Mouse (Mus musculus) ES-Bruce4 (cell line): ENCODE data around the gene Apoc1.
A peak's percentile ranks its signal among the peaks of the same experiment; 100 is the strongest.

Experiments used
- CTCF ChIP-seq: IDR thresholded peaks from one replicate; pipeline ENCODE4 v1.8.1; 2011; ENCODE audit warnings: low read depth, low read length
- EP300 ChIP-seq: IDR thresholded peaks from 2 replicates; pipeline ENCODE4 v1.6.1; 2011; ENCODE audit warnings: low read depth, low read length; ENCODE audit not compliant: insufficient read depth
- POLR2A ChIP-seq: IDR thresholded peaks from one replicate; pipeline ENCODE4 v1.8.1; 2011; ENCODE audit warnings: low read length; ENCODE audit not compliant: insufficient read depth

GRCm38 (mm10) chr7:19701069-19701761, 8.8 kb upstream of the Apoc1 start:
- TF ChIP-seq CTCF (peak; percentile 64), POLR2A (peak; percentile 5), EP300 (peak; percentile 59; the same call in 1 of the 2 replicates)
